Mouse (Mus musculus): Measurements from ENCODE around the gene 9130008F23Rik. TPM values are rescaled to one million over a fixed set of nuclear protein-coding genes. Genes with fewer than 3 reads are reported as not detected.

9130008F23Rik gene
- polyA plus RNA-seq, 1 experiment from 2014 or later: 0.08 TPM

GRCm38 (mm10) chr17:40887849-40888536 is 7.6 kb upstream of the 9130008F23Rik start:
- no peak overlapping the region for H3K4me3 ChIP-seq (ENCODE audit: low read depth, low read length)
- H3K36me3 ChIP-seq (ENCODE audit: control insufficient read depth, insufficient read depth): no peaks in the 10 kb centered on the region
- H3K4me1 ChIP-seq (ENCODE audit: control insufficient read depth, low read depth, low read length): no peaks in the 10 kb centered on the region
- H3K27ac ChIP-seq (ENCODE audit: low read length): no peak overlapping the region
- H3K27me3 ChIP-seq (ENCODE audit: control insufficient read depth, insufficient read depth, low read depth, low read length): no peaks in the 10 kb centered on the region
- 41% methylated on average over 4 of the region's 4 CpGs for WGBS (ENCODE audit: insufficient replicate concordance)
- ATAC-seq (ENCODE audit: low read depth): 0 out of 2 replicates have a peak, but pooled peaks have one; percentile 39
- H3K9ac ChIP-seq (ENCODE audit: low read depth, low read length): no peak overlapping the region
- no peaks in the 10 kb centered on the region for H3K9me3 ChIP-seq (replicated peaks; ENCODE audit: control insufficient read depth, low read length)
- H3K4me2 ChIP-seq (ENCODE audit: low read depth, low read length): no peak overlapping the region

DNA sequence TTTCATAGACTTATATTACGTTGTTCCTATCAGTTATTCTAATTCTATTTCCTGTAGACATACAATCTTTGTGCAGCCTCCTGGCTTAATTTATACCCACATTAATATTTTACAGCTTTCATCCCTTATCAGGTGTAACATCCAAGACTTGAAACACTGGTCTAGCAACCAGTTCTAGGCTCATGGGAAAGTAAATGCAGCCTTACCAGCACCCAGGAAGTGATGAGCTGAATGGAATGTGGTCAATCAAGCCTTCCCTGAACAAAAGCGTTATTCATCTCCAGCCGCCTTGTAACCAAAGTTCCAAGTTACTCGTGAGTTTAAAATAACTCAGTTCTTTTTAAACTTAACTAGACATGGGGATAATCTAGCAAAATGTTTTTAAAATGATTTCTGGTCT is 4.8 kb upstream of the 9130008F23Rik start:
- Histone ChIP-seq H3K27me3 (ENCODE audit: control insufficient read depth, insufficient read depth, low read depth, low read length) (no peaks in the 10 kb centered on the region), H3K4me1 (ENCODE audit: control insufficient read depth, low read depth, low read length) (peaks cover 2% of the 10 kb centered on the region), H3K36me3 (ENCODE audit: control insufficient read depth, insufficient read depth) (no peaks in the 10 kb centered on the region), H3K27ac (ENCODE audit: low read length) (no peak overlapping the region), H3K4me2 (ENCODE audit: low read depth, low read length) (no peak overlapping the region), H3K9me3 (replicated peaks; ENCODE audit: control insufficient read depth, low read length) (no peaks in the 10 kb centered on the region), H3K9ac (ENCODE audit: low read depth, low read length) (no peak overlapping the region), H3K4me3 (ENCODE audit: low read depth, low read length) (no peak overlapping the region)
- ATAC-seq (ENCODE audit: low read depth): no peak
- WGBS (ENCODE audit: insufficient replicate concordance): 67% methylated on average over 4 of the region's 4 CpGs

DNA sequence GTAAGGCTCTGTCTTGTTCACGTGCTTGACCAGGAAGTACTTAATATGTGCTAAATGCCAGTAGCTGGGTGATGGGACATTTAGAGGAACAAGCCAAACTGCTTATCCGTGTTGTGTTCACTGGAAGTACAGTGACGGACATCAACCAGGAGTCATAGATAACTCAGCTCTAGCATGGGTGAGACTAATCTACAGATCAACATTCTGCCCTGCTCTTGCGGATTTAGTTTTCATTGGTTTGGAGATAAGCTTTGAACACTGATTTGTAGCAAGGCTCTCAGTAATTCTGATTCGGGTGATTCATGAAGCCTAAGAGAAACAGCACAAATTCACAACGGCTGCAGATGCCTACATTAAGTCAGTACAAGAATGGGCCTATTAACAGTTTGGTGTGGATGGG is 1.8 kb upstream of the 9130008F23Rik start:
- Histone ChIP-seq H3K27ac (ENCODE audit: low read length) (no peak overlapping the region), H3K9me3 (replicated peaks; ENCODE audit: control insufficient read depth, low read length) (no peaks in the 10 kb centered on the region), H3K27me3 (ENCODE audit: control insufficient read depth, insufficient read depth, low read depth, low read length) (no peaks in the 10 kb centered on the region), H3K9ac (ENCODE audit: low read depth, low read length) (no peak overlapping the region), H3K4me3 (ENCODE audit: low read depth, low read length) (no peak overlapping the region), H3K4me2 (ENCODE audit: low read depth, low read length) (no peak overlapping the region), H3K36me3 (ENCODE audit: control insufficient read depth, insufficient read depth) (no peaks in the 10 kb centered on the region), H3K4me1 (ENCODE audit: control insufficient read depth, low read depth, low read length) (peaks cover 2% of the 10 kb centered on the region)
- ATAC-seq (ENCODE audit: low read depth): no peak
- 42% methylated on average over 6 of the region's 6 CpGs for WGBS (ENCODE audit: insufficient replicate concordance)

GRCm38 (mm10) chr17:40879528-40879923 is 833 bp downstream of the 9130008F23Rik start:
- H3K9ac ChIP-seq (ENCODE audit: low read depth, low read length): peak overlapping the region; percentile 74
- 3% methylated on average over 6 of the region's 6 CpGs for WGBS (ENCODE audit: insufficient replicate concordance)

DNA sequence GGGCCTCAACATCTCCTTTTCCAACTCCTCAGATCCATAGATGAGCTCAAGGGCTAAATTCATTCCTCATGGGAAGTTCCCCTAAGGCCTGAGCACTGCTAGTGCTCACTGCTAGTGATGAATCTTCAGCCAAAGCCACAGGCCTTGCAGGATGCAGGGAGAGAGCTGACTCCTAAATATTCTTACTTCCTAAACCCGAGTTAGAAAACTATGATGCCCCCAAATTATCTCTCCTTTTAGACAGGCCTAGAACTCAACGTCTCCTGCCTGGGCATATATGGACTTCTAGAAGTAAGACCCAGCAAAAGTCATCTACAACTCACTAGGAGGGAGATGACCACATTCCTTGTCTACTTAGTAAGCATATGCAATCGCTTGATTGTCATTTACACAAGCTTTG is 2.6 kb downstream of the 9130008F23Rik start:
- Histone ChIP-seq H3K9ac (ENCODE audit: low read depth, low read length) (no peak overlapping the region), H3K4me1 (ENCODE audit: control insufficient read depth, low read depth, low read length) (peaks cover 2% of the 10 kb centered on the region), H3K36me3 (ENCODE audit: control insufficient read depth, insufficient read depth) (no peaks in the 10 kb centered on the region), H3K4me2 (ENCODE audit: low read depth, low read length) (no peak overlapping the region), H3K4me3 (ENCODE audit: low read depth, low read length) (no peak overlapping the region), H3K27me3 (ENCODE audit: control insufficient read depth, insufficient read depth, low read depth, low read length) (no peaks in the 10 kb centered on the region), H3K27ac (ENCODE audit: low read length) (no peak overlapping the region), H3K9me3 (replicated peaks; ENCODE audit: control insufficient read depth, low read length) (no peaks in the 10 kb centered on the region)
- no peak for ATAC-seq (ENCODE audit: low read depth)
- WGBS (ENCODE audit: insufficient replicate concordance): 22% methylated on average over 3 of the region's 3 CpGs

More at GRCm38 (mm10) chr17:40879528-40879923, 833 bp downstream of the 9130008F23Rik start:
- no peaks in the 10 kb centered on the region for H3K36me3 ChIP-seq (ENCODE audit: control insufficient read depth, insufficient read depth)
- H3K4me3 ChIP-seq (ENCODE audit: low read depth, low read length): peak overlapping the region; percentile 83
- peaks cover 2% of the 10 kb centered on the region for H3K4me1 ChIP-seq (ENCODE audit: control insufficient read depth, low read depth, low read length)
- H3K27ac ChIP-seq (ENCODE audit: low read length): no peak overlapping the region
- H3K27me3 ChIP-seq (ENCODE audit: control insufficient read depth, insufficient read depth, low read depth, low read length): no peaks in the 10 kb centered on the region
- no peak for ATAC-seq (ENCODE audit: low read depth)
- peak overlapping the region; percentile 99 for H3K4me2 ChIP-seq (ENCODE audit: low read depth, low read length)
- no peaks in the 10 kb centered on the region for H3K9me3 ChIP-seq (replicated peaks; ENCODE audit: control insufficient read depth, low read length)

DNA sequence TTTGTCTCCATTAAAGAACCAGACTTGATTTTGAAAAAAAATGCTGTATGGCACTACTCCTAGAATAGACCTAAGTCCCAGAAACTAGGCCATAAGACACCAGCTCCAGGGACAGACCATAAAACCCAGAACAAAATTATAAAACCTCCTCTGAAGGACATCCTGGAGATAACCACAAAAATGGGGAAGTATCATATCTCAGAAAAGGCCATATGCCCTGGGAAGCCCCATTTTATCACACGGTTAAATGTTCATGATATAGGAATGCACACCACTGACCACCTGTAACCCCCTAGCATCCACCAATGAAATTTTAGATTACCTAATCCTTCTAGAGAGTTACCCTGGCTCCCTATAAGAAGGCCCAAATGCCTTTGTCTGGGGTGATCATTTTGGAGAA is 4.8 kb downstream of the 9130008F23Rik start:
- no peak overlapping the region for H3K4me3 ChIP-seq (ENCODE audit: low read depth, low read length)
- no peaks in the 10 kb centered on the region for H3K36me3 ChIP-seq (ENCODE audit: control insufficient read depth, insufficient read depth)
- H3K9ac ChIP-seq (ENCODE audit: low read depth, low read length): no peak overlapping the region
- no peak overlapping the region for H3K4me2 ChIP-seq (ENCODE audit: low read depth, low read length)
- no peaks in the 10 kb centered on the region for H3K27me3 ChIP-seq (ENCODE audit: control insufficient read depth, insufficient read depth, low read depth, low read length)
- peaks cover 1% of the 10 kb centered on the region for H3K4me1 ChIP-seq (ENCODE audit: control insufficient read depth, low read depth, low read length)
- no peak overlapping the region for H3K27ac ChIP-seq (ENCODE audit: low read length)
- 30% methylated on average over 1 of the region's 1 CpGs for WGBS (ENCODE audit: insufficient replicate concordance)
- no peaks in the 10 kb centered on the region for H3K9me3 ChIP-seq (replicated peaks; ENCODE audit: control insufficient read depth, low read length)
- ATAC-seq (ENCODE audit: low read depth): no peak

DNA sequence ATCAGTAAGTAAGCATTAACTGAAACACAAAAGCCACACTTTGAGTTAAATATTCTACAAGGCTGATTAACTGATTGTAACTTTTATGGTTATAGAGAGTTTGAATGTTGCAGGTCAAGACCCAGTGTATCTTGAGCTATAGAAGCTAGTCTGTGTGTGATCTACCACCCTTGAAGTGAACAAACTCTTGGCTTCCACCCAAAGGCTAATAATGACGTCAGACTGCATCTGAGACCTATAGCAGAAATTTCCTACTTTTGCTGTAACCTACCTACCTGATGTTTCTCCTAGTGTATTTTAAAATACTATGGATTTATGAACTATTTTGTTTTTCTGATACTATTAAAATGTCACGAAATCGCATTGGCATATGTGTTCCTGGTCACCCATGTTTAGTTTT is 5.7 kb downstream of the 9130008F23Rik start:
- 77% methylated on average over 3 of the region's 3 CpGs for WGBS (ENCODE audit: insufficient replicate concordance)
- Histone ChIP-seq H3K27ac (ENCODE audit: low read length) (no peak overlapping the region), H3K4me1 (ENCODE audit: control insufficient read depth, low read depth, low read length) (no peaks in the 10 kb centered on the region; the same call in none of the 2 replicates), H3K4me2 (ENCODE audit: low read depth, low read length) (no peak overlapping the region), H3K9ac (ENCODE audit: low read depth, low read length) (no peak overlapping the region), H3K36me3 (ENCODE audit: control insufficient read depth, insufficient read depth) (no peaks in the 10 kb centered on the region), H3K9me3 (replicated peaks; ENCODE audit: control insufficient read depth, low read length) (no peaks in the 10 kb centered on the region), H3K27me3 (ENCODE audit: control insufficient read depth, insufficient read depth, low read depth, low read length) (no peaks in the 10 kb centered on the region), H3K4me3 (ENCODE audit: low read depth, low read length) (no peak overlapping the region)
- ATAC-seq (ENCODE audit: low read depth): no peak

- no peak overlapping the region for H3K9ac ChIP-seq (ENCODE audit: low read depth, low read length)
- no peak overlapping the region for H3K27ac ChIP-seq (ENCODE audit: low read length)
- H3K4me2 ChIP-seq (ENCODE audit: low read depth, low read length): no peak overlapping the region
- no peaks in the 10 kb centered on the region for H3K36me3 ChIP-seq (ENCODE audit: control insufficient read depth, insufficient read depth)
- no peak for ATAC-seq (ENCODE audit: low read depth)
- H3K4me3 ChIP-seq (ENCODE audit: low read depth, low read length): no peak overlapping the region
- H3K4me1 ChIP-seq (ENCODE audit: control insufficient read depth, low read depth, low read length): no peaks in the 10 kb centered on the region; the same call in 1 of the 2 replicates
- H3K9me3 ChIP-seq (replicated peaks; ENCODE audit: control insufficient read depth, low read length): no peaks in the 10 kb centered on the region
- H3K27me3 ChIP-seq (ENCODE audit: control insufficient read depth, insufficient read depth, low read depth, low read length): no peaks in the 10 kb centered on the region
- WGBS (ENCODE audit: insufficient replicate concordance): 18% methylated on average over 2 of the region's 2 CpGs
These were observed 6.8 kb downstream of the 9130008F23Rik start for GRCm38 (mm10) chr17:40873582-40874011.

DNA sequence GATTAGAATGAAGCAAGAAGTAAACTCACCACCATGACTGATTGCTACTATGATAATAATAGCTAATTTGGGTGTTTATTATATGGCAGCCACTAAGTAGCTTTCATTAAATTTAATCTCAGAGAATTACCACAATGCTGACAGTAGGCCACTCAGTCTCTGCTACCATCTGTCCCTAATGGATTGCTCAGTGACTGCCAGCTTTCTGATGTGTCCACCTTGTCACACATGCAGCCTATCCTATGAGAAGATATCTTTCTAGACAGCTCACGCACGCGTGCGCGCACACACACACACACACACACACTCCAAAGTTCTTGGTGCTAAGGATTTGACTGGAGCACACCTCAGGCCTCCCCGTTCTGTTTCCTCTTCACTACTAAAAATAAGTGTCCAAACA is 7.7 kb downstream of the 9130008F23Rik start:
- no peak for ATAC-seq (ENCODE audit: low read depth)
- Histone ChIP-seq H3K9me3 (replicated peaks; ENCODE audit: control insufficient read depth, low read length) (no peaks in the 10 kb centered on the region), H3K36me3 (ENCODE audit: control insufficient read depth, insufficient read depth) (no peaks in the 10 kb centered on the region), H3K27ac (ENCODE audit: low read length) (no peak overlapping the region), H3K4me2 (ENCODE audit: low read depth, low read length) (no peak overlapping the region), H3K4me1 (ENCODE audit: control insufficient read depth, low read depth, low read length) (no peaks in the 10 kb centered on the region; the same call in 1 of the 2 replicates), H3K27me3 (ENCODE audit: control insufficient read depth, insufficient read depth, low read depth, low read length) (no peaks in the 10 kb centered on the region), H3K9ac (ENCODE audit: low read depth, low read length) (no peak overlapping the region), H3K4me3 (ENCODE audit: low read depth, low read length) (no peak overlapping the region)
- WGBS (ENCODE audit: insufficient replicate concordance): 85% methylated on average over 6 of the region's 6 CpGs
